Mouse (Mus musculus) cerebellum, adult 2 months (tissue): ENCODE measurements around the gene Gpr4. TPM values are rescaled to one million over a fixed set of nuclear protein-coding genes. Genes with fewer than 3 reads are reported as not detected.
A peak's percentile ranks its signal among the peaks of the same experiment; 100 is the strongest.

Source experiments
- DNase-seq, 2 experiments: peaks; one replicate each; pipeline ENCODE4 v3.0.0; 2021
- H3K27ac ChIP-seq: fragments of 200-500 bp; 2 replicates; pipeline ENCODE4 v1.5.1; 2012; ENCODE audit warnings: low read length, control low read depth, inconsistent platforms; ENCODE audit not compliant: insufficient read depth
- H3K27me3 ChIP-seq: fragments of 200-500 bp; 2 replicates; pipeline ENCODE4 v1.6.1; 2012; ENCODE audit warnings: inconsistent platforms, mild to moderate bottlenecking, low read length, moderate library complexity; ENCODE audit not compliant: control insufficient read depth, insufficient read depth
- H3K4me1 ChIP-seq: fragments of 200-500 bp; 2 replicates; pipeline ENCODE4 v1.6.1; 2011; ENCODE audit warnings: low read length; ENCODE audit not compliant: control insufficient read depth, insufficient read depth
- H3K4me3 ChIP-seq: fragments of 200-500 bp; replicated peaks from 2 replicates; pipeline ENCODE3; 2011; ENCODE audit warnings: mild to moderate bottlenecking, low read depth, low read length, control low read depth; ENCODE audit not compliant: insufficient read depth
- CTCF ChIP-seq: fragments of 200-500 bp; IDR thresholded peaks from 2 replicates; pipeline ENCODE4 v1.5.1; 2011; ENCODE audit warnings: low read depth, mild to moderate bottlenecking, control low read depth, low read length, moderate library complexity, borderline replicate concordance; ENCODE audit not compliant: insufficient read depth
- POLR2A ChIP-seq: fragments of 200-500 bp; IDR thresholded peaks from 2 replicates; pipeline ENCODE4 v1.6.1; 2011; ENCODE audit warnings: low read length, control low read depth, borderline replicate concordance; ENCODE audit not compliant: insufficient read depth
- WGBS: fragments of 180-500 bp; shearing (Covaris S2); methylation state at CpG from one replicate; pipeline ENCODE4 v1.1.7; 2018; 5-methylcytosine and 5-hydroxymethylcytosine counted together
- polyA plus RNA-seq: library from polyadenylated mRNA; depleted of rRNA; stranded (reverse); fragments of >200 nt; gene quantifications from 2 replicates; pipeline ENCODE4 v1.2.3, GENCODE M21; 2012

Gpr4 gene
- polyA plus RNA-seq, 1 experiment = 5.1 TPM

GRCm38 (mm10) chr7:19179173-19179572, 33.2 kb upstream of the Gpr4 start:
- H3K27me3 ChIP-seq = no peaks in the 10 kb centered on the region
- peak; percentile 56 to 61 for DNase-seq
- H3K4me3 ChIP-seq = peak overlapping the region; percentile 2
- TF ChIP-seq POLR2A = no peak
- peak; percentile 31; the same call in 1 of the 2 replicates for TF ChIP-seq CTCF
- H3K27ac ChIP-seq = no peak overlapping the region
- H3K4me1 ChIP-seq = no peaks in the 10 kb centered on the region; the same call in 1 of the 2 replicates
- WGBS = 6% methylated on average over 23 of the region's 32 CpGs

GRCm38 (mm10) chr7:19179936-19180335, 32.4 kb upstream of the Gpr4 start:
- no peak for DNase-seq
- peaks cover 3% of the 10 kb centered on the region for H3K4me1 ChIP-seq
- 68% methylated on average over 6 of the region's 6 CpGs for WGBS
- H3K4me3 ChIP-seq = no peak overlapping the region
- TF ChIP-seq POLR2A = no peak
- TF ChIP-seq CTCF = no peak
- no peaks in the 10 kb centered on the region for H3K27me3 ChIP-seq
- no peak overlapping the region for H3K27ac ChIP-seq

- Histone ChIP-seq H3K4me3 (no peak overlapping the region), H3K4me1 (peaks cover 3% of the 10 kb centered on the region), H3K27ac (no peak overlapping the region), H3K27me3 (no peaks in the 10 kb centered on the region)
- TF ChIP-seq CTCF (no peak), POLR2A (no peak)
- DNase-seq = no peak
- WGBS = 33% methylated on average over 27 of the region's 27 CpGs
Observed at GRCm38 (mm10) chr7:19180862-19181429, 31.4 kb upstream of the Gpr4 start.

GRCm38 (mm10) chr7:19184250-19184649, 28.1 kb upstream of the Gpr4 start:
- no peak overlapping the region for H3K4me3 ChIP-seq
- TF ChIP-seq POLR2A (no peak), CTCF (no peak)
- DNase-seq = no peak
- H3K4me1 ChIP-seq = peaks cover 3% of the 10 kb centered on the region
- no peaks in the 10 kb centered on the region for H3K27me3 ChIP-seq
- 43% methylated on average over 2 of the region's 2 CpGs for WGBS
- H3K27ac ChIP-seq = no peak overlapping the region

DNA sequence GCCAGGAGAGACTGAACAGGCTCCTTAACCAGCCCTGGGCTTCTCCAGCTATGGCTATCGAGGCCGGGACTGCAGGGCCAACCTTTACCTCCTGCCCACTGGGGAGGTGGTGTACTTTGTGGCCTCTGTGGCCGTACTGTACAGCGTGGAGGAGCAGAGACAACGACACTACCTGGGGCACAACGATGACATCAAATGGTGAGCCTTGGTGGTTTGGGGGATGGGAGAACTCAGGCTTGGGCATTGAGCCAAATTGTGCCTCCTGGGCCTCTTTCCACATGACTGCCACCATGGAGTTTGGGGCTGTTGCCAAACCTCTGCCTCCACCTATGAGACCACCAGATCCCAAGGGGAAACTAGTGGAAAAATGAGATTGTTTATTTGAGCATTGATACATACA, 27.6 kb upstream of the Gpr4 start:
- Histone ChIP-seq H3K27ac (peak overlapping the region; percentile 5; the same call in 1 of the 2 replicates), H3K4me1 (peaks cover 3% of the 10 kb centered on the region), H3K27me3 (no peaks in the 10 kb centered on the region), H3K4me3 (no peak overlapping the region)
- DNase-seq = peak in 1 of 2 experiments; percentile 28
- 21% methylated on average over 6 of the region's 6 CpGs for WGBS
- TF ChIP-seq POLR2A (no peak), CTCF (no peak)

GRCm38 (mm10) chr7:19194676-19195075, 17.7 kb upstream of the Gpr4 start:
- Histone ChIP-seq H3K4me3 (no peak overlapping the region), H3K27ac (no peak overlapping the region), H3K4me1 (no peaks in the 10 kb centered on the region), H3K27me3 (no peaks in the 10 kb centered on the region)
- WGBS = 97% methylated on average over 4 of the region's 4 CpGs
- no peak for DNase-seq
- TF ChIP-seq CTCF = no peak
- no peak for TF ChIP-seq POLR2A

- 59% methylated on average over 6 of the region's 6 CpGs for WGBS
- Histone ChIP-seq H3K27me3 (no peaks in the 10 kb centered on the region), H3K4me3 (no peak overlapping the region), H3K27ac (no peak overlapping the region), H3K4me1 (no peaks in the 10 kb centered on the region)
- no peak for TF ChIP-seq POLR2A
- peak; percentile 57 for TF ChIP-seq CTCF
- DNase-seq = peak in 1 of 2 experiments; percentile 37
Observed at GRCm38 (mm10) chr7:19196676-19197075, 15.7 kb upstream of the Gpr4 start.

GRCm38 (mm10) chr7:19197985-19198384, 14.4 kb upstream of the Gpr4 start:
- no peak for DNase-seq
- Histone ChIP-seq H3K4me3 (no peak overlapping the region), H3K27ac (no peak overlapping the region), H3K4me1 (no peaks in the 10 kb centered on the region), H3K27me3 (no peaks in the 10 kb centered on the region)
- 37% methylated on average over 2 of the region's 2 CpGs for WGBS
- peak; percentile 61 for TF ChIP-seq CTCF
- no peak for TF ChIP-seq POLR2A

- Histone ChIP-seq H3K4me1 (no peaks in the 10 kb centered on the region), H3K27me3 (no peaks in the 10 kb centered on the region), H3K27ac (no peak overlapping the region), H3K4me3 (no peak overlapping the region)
- WGBS = 77% methylated on average over 14 of the region's 15 CpGs
- TF ChIP-seq POLR2A = no peak
- no peak for TF ChIP-seq CTCF
- DNase-seq = no peak
Observed at GRCm38 (mm10) chr7:19201660-19202059, 10.7 kb upstream of the Gpr4 start.
